Mouse (Mus musculus) spleen, embryonic (tissue): ENCODE data around the gene Neu2.

Experiments used
- CTCF ChIA-PET: fragments of 350-600 bp; sonication (Branson Sonifier 250); formaldehyde crosslinking; loops from one replicate; lab custom pipeline; 2022; lab: Charles Lee

Neu2 gene

GRCm38 (mm10) chr1:87640165-87640661, 130.5 kb downstream of the Neu2 start:
- CTCF ChIA-PET, result interaction anchor here (0.6 to 2.2 kb wide), 3 partner anchors 8 to 17 kb away, joined by 3 to 13 read pairs (median 8); no protein-coding TSS in a partner anchor

DNA sequence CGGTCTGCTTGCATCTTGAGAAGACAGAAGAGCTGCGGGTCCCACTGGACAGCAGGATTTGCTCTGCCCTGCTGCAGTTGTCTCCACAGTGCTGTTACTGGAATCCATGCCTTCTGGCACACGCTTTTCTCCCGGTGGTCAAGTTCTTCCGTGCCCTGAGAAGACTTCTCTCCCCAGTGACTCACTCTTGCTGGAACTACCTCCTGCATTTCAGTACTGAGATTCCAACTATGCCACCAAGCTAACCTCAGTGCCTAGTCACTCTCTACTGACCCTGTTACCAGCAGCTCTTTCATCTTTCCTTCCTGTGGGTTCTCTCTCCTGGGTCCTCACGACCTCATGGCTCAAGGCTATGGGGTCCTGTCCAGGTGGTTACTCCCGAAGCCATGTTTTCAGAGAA, 133.3 kb downstream of the Neu2 start:
- CTCF ChIA-PET, result no interaction called here

- CTCF ChIA-PET, result interaction anchor here (0.6 to 0.9 kb wide), 2 partner anchors 10 to 44 kb away, joined by 3 to 5 read pairs; no protein-coding TSS in a partner anchor
These were observed 135.4 kb downstream of the Neu2 start for GRCm38 (mm10) chr1:87645041-87645440.

GRCm38 (mm10) chr1:87645748-87646147, 136.1 kb downstream of the Neu2 start:
- CTCF ChIA-PET, result no interaction called here
